Mouse (Mus musculus): ENCODE results near the gene Efr3b.

GRCm38 (mm10) chr12:4075407-4075806, 36.7 kb upstream of the Efr3b start:
- TF ChIP-seq CTCF (IDR thresholded peaks at IDR 0.05; ENCODE audit: low read depth, low read length) (no peak), POLR2A (IDR thresholded peaks at IDR 0.05; ENCODE audit: borderline replicate concordance, low read depth, low read length) (no peak)
